Comparison of ENCODE assay signal across 20 mouse cellular contexts in genomic region chr9:32443115-32443514, GRCm38 (mm10).
DNase-seq lines count a peak whose midpoint lies in the region; ATAC-seq lines count a peak whose summit lies in the region.
"Had no signal": no experiment of that assay in that cellular context is flagged by ENCODE, and none has a peak within 500 bp of the region (broad histone marks: within the 10 kb centered on the region; RNA-seq: fewer than 3 reads in every experiment).

No protein-coding gene starts in this region.

- H3K27ac ChIP-seq in heart, embryonic 15.5 days = peak overlapping the region; percentile 61
- no peak overlapping the region for H3K27ac ChIP-seq in midbrain, embryonic 12.5 days (replicated peaks)
- no peak overlapping the region for H3K27ac ChIP-seq in midbrain, embryonic 13.5 days
- H3K27ac ChIP-seq in limb, embryonic 10.5 days = peak overlapping the region; percentile 59
- H3K27ac ChIP-seq: hindbrain, embryonic 15.5 days; left cerebral cortex, adult 2 months; midbrain, embryonic 10.5 days; neural tube, embryonic 15.5 days; stomach, postnatal 0 days had no signal

- no peak overlapping the region for H3K9ac ChIP-seq in heart, embryonic 15.5 days
- H3K9ac ChIP-seq in midbrain, embryonic 12.5 days (replicated peaks) = no peak overlapping the region
- no peak overlapping the region for H3K9ac ChIP-seq in midbrain, embryonic 13.5 days (replicated peaks)
- H3K9ac ChIP-seq: hindbrain, embryonic 15.5 days; neural tube, embryonic 15.5 days had no signal

- 62% methylated on average over 3 of the region's 3 CpGs for WGBS in heart, embryonic 15.5 days
- 71% methylated on average over 3 of the region's 3 CpGs for WGBS in midbrain, embryonic 12.5 days
- 70% methylated on average over 3 of the region's 3 CpGs for WGBS in midbrain, embryonic 13.5 days
- 64% methylated on average over 3 of the region's 3 CpGs for WGBS in limb, embryonic 10.5 days

- no peak overlapping the region for H3K4me3 ChIP-seq in heart, embryonic 15.5 days
- no peak overlapping the region for H3K4me3 ChIP-seq in midbrain, embryonic 12.5 days
- H3K4me3 ChIP-seq in midbrain, embryonic 13.5 days (replicated peaks) = no peak overlapping the region
- no peak overlapping the region for H3K4me3 ChIP-seq in limb, embryonic 10.5 days
- H3K4me3 ChIP-seq: hindbrain, embryonic 15.5 days; left cerebral cortex, adult 2 months; midbrain, embryonic 10.5 days; myocyte; neural tube, embryonic 15.5 days had no signal

- H3K36me3 ChIP-seq in heart, embryonic 15.5 days = 0 out of 2 replicates have a peak, but pooled peaks cover 5% of the 10 kb centered on the region
- H3K36me3 ChIP-seq in midbrain, embryonic 12.5 days = no peaks in the 10 kb centered on the region
- H3K36me3 ChIP-seq in midbrain, embryonic 13.5 days = no peaks in the 10 kb centered on the region
- H3K36me3 ChIP-seq in limb, embryonic 10.5 days = peaks cover 82% of the 10 kb centered on the region
- H3K36me3 ChIP-seq: G1E; hindbrain, embryonic 15.5 days; midbrain, embryonic 10.5 days; neural tube, embryonic 15.5 days had no signal

- no peak for ATAC-seq in heart, embryonic 15.5 days (replicated peaks; ENCODE audit: insufficient number of reproducible peaks, insufficient read depth, low FRiP score, low read depth)
- peak; percentile 16; the same call in 1 of the 2 replicates for ATAC-seq in midbrain, embryonic 12.5 days (ENCODE audit: low FRiP score, low read depth)
- ATAC-seq in midbrain, embryonic 13.5 days = no peak
- no peak for ATAC-seq in erythroblast, adult 5-6 weeks (replicated peaks; ENCODE audit: low FRiP score, poor library complexity, severe bottlenecking)
- ATAC-seq: CD4-positive, CD25-positive, alpha-beta regulatory T cell, adult 4 months had no signal

- DNase-seq in heart, adult 18-20 months = no peak
- no peak for DNase-seq in limb, embryonic 10.5 days (ENCODE audit: low spot score)
- no peak for DNase-seq in cerebellum, adult 9-10 months
- DNase-seq: cerebellum, adult 9-11 months; kidney, adult 2 months; kidney, postnatal 25 days; lung, adult 18-20 months; right cerebral cortex, postnatal 25 days had no signal

- no peaks in the 10 kb centered on the region for H3K9me3 ChIP-seq in heart, embryonic 15.5 days (replicated peaks)
- H3K9me3 ChIP-seq in midbrain, embryonic 12.5 days = no peaks in the 10 kb centered on the region
- H3K9me3 ChIP-seq in midbrain, embryonic 13.5 days = no peaks in the 10 kb centered on the region
- no peaks in the 10 kb centered on the region for H3K9me3 ChIP-seq in limb, embryonic 10.5 days (replicated peaks)
- H3K9me3 ChIP-seq: hindbrain, embryonic 15.5 days; midbrain, embryonic 10.5 days; neural tube, embryonic 15.5 days had no signal

- H3K27me3 ChIP-seq in heart, embryonic 15.5 days = no peaks in the 10 kb centered on the region
- no peaks in the 10 kb centered on the region for H3K27me3 ChIP-seq in midbrain, embryonic 12.5 days
- no peaks in the 10 kb centered on the region for H3K27me3 ChIP-seq in midbrain, embryonic 13.5 days
- H3K27me3 ChIP-seq in limb, embryonic 10.5 days (ENCODE audit: low read depth, poor library complexity, severe bottlenecking) = no peaks in the 10 kb centered on the region
- H3K27me3 ChIP-seq: hindbrain, embryonic 15.5 days; neural tube, embryonic 15.5 days had no signal

- H3K4me1 ChIP-seq in heart, embryonic 15.5 days (replicated peaks) = peaks cover 9% of the 10 kb centered on the region; the same call in 1 of the 2 replicates
- no peaks in the 10 kb centered on the region for H3K4me1 ChIP-seq in midbrain, embryonic 12.5 days
- peaks cover 7% of the 10 kb centered on the region; the same call in 1 of the 2 replicates for H3K4me1 ChIP-seq in midbrain, embryonic 13.5 days (replicated peaks)
- peaks cover 25% of the 10 kb centered on the region for H3K4me1 ChIP-seq in limb, embryonic 10.5 days
- H3K4me1 ChIP-seq: midbrain, embryonic 10.5 days had no signal

- H3K4me2 ChIP-seq in heart, embryonic 15.5 days = no peak overlapping the region
- no peak overlapping the region for H3K4me2 ChIP-seq in midbrain, embryonic 12.5 days (replicated peaks)
- H3K4me2 ChIP-seq in midbrain, embryonic 13.5 days (replicated peaks) = no peak overlapping the region
- H3K4me2 ChIP-seq: hindbrain, embryonic 15.5 days; neural tube, embryonic 15.5 days had no signal

Comparison
In these comparisons a context has a peak if more than half of its experiments do, and no peak if none do; other contexts are left out.
1. H3K27ac ChIP-seq: peak in heart, embryonic 15.5 days (single experiment) and limb, embryonic 10.5 days (single experiment); none in midbrain, embryonic 12.5 days (single experiment) and midbrain, embryonic 13.5 days (single experiment).